Mouse (Mus musculus): ENCODE measurements around the gene Scml4. TPM values are rescaled to one million over a fixed set of nuclear protein-coding genes. Genes with fewer than 3 reads are reported as not detected.

The Scml4 gene
- total RNA-seq, 2 experiments from 2014 or later = 0.33 to 0.47 TPM

DNA sequence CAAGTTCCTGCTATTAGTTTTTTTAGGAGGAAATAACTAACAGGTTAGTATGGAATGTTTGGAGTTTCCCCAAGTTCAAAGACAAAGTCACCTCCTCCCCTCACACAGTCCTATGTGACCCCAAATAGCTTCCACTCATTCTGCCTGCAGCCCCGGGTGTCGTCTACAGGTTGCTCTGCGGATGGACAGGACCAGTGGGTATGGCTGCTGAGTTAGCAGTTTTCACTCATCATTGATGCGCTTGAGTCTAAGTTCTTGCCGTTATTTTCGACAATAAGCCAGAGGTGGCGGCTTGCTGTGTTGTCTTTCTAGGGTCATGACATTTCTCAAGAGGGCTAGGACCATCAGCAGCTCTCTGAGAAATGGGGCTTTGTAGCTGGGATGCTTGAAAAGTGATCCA, 1.3 kb downstream of the Scml4 start:
- ATAC-seq (replicated peaks; ENCODE audit: poor library complexity) = no peak

DNA sequence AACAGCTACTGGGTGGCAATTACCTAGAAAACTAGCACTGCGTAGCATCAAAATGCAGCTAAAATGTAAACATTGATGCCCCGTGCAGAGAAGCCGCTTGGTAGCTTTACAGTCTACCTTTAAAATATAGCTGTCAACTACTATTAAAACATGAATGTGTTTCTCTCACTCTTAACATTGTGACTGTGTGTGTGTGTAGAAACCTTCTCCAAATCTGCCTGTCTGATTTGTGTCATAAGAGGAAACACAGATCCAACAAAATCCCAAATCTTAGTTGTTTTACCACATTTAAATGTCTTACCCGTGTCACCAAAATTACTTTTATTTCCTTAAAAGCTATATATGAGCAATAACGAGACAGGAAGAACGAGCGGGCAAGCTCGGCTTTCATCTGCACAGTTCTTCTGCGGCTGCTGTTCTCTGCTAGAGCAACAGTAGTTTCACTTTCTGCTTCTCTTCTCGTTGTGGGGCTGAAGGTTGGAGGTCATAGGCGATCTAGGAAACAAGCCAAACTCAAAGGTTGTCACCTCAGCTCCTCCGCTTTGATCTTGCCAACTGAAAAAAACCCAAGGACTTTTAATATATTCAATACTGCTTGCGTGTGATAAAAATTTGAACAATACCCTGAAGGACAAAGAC, 2.1 kb downstream of the Scml4 start:
- ATAC-seq (replicated peaks; ENCODE audit: poor library complexity) = peak; percentile 49

DNA sequence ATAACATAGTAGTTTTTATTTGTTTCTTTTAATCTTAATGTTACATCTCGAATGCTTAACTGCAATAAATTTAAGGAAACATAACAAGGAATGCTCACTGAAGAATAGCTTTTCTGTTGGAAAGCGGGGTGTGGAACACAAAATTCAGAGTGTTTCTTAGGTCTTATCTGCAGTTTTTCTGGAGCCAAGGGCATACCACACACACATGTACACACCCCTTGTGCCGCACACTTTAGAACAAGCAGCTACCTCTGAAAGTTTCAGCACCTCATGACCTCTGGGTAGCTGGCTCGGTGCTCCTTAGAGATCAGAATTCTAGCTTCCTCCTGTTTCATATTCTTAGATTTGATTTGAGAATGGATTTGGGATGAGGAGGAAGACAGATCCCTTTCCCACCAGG, 2.6 kb downstream of the Scml4 start:
- ATAC-seq (replicated peaks; ENCODE audit: poor library complexity) = no peak

DNA sequence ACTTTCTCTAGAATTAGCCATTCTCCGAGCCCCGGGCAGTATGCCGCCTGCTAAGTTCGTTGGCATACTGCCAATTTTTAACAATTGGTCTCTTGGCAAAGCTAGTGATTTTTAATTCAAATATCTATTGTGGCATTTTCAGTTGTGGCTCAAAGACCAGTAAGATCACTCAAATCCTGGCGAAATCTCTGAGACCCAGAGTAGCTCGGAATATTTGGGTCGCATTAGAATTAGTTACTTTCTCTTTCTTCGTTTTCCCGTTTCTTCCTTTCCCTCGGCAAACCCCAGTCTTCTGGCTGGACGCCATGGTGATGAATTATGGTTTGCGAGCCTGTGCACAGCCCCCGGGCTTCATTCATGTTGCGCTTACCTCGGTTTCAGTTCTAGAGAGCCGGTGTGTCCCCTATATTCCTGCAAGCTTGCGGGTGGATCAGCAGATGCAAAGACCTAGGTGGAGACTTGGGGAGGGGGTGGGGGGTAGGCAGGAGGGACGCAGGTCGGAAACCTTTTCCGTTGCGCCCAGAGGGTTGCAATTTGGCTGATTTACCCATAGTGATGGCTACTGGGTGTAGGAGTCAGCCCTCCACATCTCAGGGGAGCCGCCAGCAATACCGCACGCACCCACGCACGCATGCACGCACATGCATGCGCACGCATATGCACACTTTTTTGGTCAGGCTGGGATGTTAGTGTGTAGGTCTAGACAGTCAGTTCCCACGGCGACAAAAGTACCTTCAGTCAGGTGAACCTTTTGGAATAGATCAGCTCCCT, 3.6 kb downstream of the Scml4 start:
- ATAC-seq (replicated peaks; ENCODE audit: poor library complexity) = no peak

DNA sequence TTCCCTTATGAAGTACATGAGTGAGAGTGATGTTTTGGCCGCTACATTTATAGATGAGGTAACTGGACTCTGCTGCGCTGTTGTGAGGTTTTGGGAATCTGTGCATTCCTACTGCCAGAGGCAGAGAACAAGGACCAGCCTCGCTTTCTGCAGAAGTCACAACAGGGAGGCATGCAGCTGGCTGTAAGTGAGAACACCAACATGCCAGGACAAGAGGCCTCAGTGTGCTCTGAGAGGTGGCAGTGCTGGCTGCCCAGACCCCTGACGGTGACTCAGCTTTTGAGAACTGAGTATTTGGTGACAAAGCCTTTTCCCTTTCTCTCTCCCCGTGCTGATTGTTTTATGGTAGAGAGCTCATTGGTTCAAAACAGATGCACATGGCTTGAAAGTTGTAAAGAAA, 4.5 kb downstream of the Scml4 start:
- ATAC-seq (replicated peaks; ENCODE audit: poor library complexity) = no peak

DNA sequence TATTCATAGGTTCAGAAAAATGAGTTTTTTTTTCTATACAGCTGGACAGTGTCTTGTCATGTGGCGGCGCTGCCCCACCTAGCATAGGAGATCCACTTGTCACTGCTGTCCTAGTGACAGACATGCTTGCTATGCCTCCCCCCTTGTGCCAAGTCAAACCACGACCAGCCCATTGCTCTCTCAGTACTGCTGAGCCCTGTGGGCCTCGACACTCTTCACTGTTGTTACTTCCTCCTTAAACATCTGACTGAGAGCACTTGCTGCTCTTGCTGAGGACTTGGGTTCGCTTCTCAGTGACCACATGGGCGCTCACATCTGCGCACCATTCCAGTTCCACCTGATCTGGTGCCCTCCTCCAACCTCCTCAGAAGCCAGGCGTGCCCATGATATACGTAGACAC, 8.2 kb downstream of the Scml4 start:
- 0 out of 2 replicates have a peak, but pooled peaks have one; percentile 29 for ATAC-seq (replicated peaks; ENCODE audit: poor library complexity)

DNA sequence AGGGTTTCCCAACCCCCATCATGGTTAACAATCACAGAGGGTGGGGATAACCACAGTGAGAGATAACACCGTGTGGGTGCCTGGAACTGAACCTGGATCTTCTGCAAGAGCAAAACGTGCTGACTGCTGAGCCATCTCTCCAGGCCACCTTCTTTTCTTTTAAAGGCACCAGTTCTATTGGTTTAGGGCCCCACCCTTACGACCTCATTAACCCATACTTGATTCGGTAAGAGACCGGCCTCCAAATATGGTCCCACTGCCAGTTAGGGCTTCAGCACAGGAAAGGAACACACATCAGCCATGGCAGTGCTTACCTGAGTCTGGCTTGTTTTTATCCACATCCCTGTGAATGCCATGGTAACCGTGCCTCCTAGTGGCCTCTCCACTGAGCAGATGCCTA, 9.3 kb downstream of the Scml4 start:
- no peak for ATAC-seq (replicated peaks; ENCODE audit: poor library complexity)

DNA sequence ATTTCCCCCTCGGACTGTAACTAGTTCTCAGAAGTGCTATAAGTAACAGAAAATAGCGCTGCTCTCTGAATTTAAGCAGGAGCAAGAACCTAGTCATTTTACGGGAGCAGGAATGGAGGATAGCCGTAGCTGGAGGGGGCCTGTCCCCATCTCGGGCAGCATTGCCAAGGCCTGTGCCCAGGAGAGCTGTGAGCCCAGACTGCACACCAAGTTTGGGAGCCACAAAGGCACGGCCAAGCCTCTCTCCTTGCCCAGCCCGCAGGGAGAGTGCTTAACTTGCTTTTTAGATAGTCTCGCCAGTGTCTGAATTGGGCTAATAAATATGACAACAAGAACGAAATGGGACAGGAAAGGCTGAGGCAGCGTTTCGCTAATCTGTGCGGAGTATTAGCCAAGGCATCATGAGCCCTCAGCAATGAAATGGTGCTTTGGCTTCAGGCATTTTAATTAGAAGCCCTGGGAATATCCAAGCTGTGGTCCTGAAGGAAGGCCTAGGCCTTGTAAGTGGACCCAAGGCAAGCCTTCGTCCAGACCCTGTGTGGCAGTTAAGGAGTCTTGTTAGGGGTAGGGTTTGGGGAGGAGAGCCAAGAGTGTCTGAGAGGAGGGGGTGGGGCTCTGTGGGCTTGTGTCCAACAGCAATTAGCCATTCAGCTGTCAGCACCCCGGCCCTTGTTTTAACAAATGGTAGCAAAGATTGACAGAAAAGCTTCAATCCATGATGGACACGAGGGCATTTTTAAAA, 12.3 kb downstream of the Scml4 start:
- no peak for ATAC-seq (replicated peaks; ENCODE audit: poor library complexity)

DNA sequence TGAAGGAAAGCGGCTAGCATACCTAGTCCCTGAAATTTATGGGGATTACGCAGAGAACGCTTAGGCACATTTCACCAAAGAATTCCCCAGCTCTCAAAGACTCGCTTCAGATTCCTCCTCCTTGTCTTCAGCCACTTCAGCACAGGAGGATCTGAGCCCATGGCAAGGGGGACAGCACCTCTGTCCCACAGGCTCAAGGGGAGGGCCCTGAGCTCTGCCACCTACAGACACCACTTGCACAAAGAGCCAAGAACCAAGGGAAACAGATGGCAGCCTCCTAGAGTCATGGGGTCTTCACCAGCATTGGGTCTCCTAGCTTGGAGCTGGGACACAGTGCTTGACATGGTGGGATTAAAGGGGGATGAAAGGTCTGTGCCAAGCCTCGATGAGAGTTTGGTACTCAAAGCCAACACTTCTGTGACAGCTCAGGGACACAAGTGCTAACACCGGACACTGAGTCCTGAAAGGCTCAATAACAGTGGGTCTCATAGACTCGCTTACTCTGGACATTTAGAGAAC, 13.0 kb downstream of the Scml4 start:
- ATAC-seq (replicated peaks; ENCODE audit: poor library complexity) = no peak

DNA sequence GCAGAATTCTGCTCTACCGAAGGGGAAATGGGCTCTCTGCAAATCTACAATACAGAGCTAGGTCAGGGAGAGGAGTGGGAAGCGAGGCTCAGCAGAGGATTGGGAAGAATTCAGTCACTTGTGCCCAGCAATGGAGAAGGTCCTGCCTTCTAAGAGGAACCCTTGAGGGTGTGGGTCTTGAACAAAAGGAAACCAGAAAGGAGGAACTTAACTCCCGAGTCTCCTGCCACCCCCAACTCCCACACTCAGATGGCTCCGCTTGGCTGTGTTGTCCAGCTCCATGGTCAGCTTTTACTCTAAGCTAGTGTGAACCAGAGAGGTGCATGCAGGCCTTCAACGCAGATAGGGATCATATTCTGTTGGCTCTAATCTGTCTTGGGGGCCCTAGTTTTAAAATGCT, 16.0 kb downstream of the Scml4 start:
- peak; percentile 82 for ATAC-seq (replicated peaks; ENCODE audit: poor library complexity)

DNA sequence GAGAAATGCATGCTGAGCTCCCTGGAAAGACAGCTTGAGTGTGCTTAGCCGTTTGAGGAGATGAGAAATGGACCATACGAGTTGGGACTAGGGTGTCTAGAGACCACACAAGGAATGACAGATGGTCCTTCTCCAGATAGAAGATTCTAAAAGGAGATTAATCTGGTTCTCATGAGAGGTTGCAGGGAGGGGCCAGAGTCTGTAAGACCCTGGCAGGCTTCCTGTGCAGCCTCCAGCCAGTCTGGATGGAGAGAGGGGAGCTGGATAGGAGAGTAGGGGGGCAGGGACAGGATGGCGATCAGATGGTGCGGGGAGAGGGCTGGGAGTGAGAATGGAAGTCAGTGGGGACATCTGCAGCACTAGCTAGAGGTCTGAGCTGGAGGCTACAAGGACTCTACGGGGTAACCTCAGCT, 19.1 kb downstream of the Scml4 start:
- ATAC-seq (replicated peaks; ENCODE audit: poor library complexity) = no peak

DNA sequence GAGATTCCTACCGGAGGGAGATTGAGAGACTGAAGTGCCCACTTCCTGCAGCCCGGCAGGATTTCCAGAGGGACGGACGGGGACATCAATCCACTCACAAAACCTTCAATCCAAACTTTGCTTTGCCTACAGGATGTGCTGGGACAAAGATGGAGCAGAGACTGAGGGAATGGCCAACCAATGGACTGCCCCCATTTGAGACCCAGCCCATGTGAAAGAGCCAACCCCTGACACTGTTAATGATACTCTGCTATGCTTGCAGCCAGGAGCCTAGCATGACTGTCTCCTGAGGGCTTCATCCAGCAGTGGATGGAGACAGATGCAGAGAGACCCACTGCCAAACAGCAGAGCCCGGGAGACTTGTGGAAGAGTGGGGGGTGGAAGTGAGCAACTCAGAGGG, 19.5 kb downstream of the Scml4 start:
- no peak for ATAC-seq (replicated peaks; ENCODE audit: poor library complexity)

DNA sequence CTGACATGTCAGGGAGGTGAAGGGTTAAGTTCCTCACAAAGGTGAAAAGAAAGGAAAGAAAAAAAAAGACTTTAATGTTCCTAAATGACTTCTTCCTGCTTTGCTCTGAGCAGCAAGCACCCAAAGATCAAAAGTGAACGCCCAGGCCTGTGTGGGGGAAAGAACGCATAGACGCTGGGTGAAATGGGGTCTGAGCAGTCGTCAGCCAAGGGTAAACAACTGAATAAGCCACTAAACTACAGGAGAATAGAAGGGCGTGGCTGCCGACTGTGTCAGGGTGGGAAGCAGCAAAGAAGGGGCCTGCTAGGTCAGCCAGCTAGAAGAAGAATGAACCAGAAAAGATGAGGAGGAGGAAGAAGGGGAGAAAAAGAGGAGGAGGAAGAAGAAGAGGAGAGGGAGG, 26.9 kb downstream of the Scml4 start:
- no peak for ATAC-seq (replicated peaks; ENCODE audit: poor library complexity)

DNA sequence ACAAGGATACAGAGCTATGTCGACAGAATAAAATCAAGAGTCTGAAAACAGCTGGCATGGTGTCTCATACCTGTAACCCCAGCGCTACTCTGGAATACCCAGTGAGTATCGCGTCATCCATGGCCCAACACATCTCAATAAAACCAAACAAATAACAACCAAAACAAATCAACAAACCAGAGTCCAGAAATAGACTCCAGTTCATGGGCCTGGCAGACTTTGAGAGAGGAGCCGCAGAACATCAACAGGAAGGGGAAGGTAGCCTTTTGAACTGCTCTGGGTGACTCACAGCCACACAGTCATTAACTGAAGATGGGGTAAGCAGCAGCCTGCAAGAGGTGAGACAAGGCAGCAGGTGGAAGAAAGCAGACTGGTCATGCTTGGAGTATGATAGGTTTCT, 28.1 kb downstream of the Scml4 start:
- ATAC-seq (replicated peaks; ENCODE audit: poor library complexity) = peak; percentile 64

DNA sequence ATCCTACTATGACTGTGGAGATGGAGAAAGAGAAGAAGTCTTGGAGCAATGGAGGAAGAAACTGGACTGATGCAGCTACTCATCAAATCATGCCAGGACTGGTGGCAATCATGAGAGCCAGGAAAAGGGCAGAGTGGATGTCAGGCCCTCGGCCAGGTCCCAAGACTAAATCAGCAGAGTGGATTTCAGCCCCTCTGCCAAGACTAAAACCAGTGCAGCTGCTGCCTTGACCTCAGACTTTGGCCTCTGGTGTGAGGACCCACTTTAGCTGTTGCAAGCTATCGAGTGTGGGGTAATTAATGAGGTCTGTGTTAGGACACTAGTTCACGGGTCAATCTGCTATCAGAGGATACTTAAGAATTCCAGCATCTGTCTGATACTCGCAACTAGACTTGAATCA, 30.2 kb downstream of the Scml4 start:
- ATAC-seq (replicated peaks; ENCODE audit: poor library complexity) = no peak

DNA sequence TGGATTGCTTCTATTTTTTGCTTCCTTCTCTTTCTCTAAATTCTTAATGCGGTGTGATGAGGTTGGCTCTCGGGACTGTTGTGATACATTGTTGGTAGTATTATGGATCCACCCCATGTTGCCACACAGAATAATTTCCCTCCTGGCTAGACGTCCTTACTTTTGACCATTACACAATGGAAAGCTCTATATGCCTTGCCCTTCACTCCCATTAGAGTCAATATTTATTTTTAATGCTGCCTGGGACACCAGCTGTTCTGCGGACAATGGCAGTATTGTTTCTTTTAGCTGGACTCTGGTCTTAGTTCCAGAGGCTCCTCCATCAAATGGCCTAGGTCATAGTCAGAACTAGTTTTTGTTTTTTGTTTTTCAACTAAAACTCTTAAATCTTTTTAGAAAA, 32.1 kb downstream of the Scml4 start:
- ATAC-seq (replicated peaks; ENCODE audit: poor library complexity) = no peak

DNA sequence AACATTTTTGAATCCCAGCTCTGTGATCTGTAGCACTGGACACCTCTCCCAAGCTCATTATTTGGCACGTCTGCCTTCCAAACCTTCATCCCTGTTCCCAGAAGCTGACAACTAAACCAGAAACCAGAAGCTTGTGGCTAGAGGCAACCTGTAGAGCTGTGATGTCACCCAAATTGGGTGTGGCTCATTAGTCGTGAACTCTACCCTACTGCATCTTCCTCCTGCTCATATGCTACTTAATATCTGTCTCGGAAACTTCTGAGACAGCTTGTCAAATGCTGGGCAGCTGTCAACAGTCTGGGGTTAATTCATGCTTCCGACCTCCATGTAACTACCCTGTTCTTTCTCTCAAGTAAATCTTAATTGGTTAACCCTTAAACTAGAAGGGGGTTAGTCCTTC, 32.8 kb downstream of the Scml4 start:
- ATAC-seq (replicated peaks; ENCODE audit: poor library complexity) = no peak

DNA sequence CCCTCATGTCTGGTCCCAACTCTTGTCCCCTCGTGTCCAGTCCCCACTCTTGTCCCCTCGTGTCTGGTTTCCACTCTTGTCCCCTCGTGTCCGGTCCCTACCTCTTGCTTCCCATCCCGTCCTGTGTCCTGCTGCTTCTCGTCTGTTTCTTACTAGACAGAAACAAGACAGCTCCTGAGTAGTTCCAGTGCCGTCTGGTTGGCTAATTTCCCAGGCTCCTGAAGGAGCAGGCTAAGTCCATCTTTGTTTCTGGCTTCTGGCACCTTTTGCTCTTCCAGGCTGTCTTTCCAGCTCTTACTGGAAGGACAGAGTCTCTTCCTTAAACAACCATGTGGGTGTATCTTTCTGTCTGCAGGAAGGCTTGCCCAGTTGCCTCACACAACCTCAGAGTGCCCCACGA, 33.7 kb downstream of the Scml4 start:
- no peak for ATAC-seq (replicated peaks; ENCODE audit: poor library complexity)

DNA sequence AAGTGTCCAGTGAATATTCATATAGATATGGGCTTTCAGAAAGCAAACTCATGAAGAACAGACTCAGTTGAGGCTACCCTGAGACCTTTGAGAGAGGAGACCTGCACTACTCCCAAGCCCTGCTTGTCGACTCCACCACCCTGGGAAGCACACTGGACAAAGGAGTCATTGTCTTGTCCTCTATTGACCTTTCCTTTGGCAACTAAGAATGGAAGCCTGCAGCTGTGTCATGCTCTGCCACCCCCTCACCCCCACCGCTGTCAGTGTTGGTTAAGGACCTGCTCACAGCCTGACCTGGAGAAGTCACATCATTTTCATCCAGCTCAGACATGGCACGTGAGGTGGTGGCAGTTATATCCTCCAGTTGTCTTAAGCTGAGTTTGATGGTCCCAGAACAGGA, 34.1 kb downstream of the Scml4 start:
- ATAC-seq (replicated peaks; ENCODE audit: poor library complexity) = no peak

DNA sequence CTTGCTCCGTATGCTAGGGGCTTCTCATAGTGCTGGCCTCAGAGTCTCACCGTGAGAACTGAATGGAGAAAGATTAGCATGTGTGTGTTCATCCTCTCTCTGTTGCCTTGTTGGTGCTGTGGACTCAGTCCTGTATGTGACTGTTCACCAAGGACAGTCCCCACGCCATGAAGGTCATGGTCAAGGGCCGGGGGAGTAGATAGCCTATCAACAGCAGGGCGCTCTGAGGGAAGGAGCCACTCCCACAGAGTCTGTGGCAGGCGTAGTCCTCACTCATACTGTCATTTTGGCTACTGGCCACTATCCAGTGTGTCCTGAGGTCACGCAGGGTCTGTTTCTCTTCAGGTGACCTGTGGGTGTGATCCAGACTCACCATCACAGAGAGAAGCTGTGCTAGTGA, 34.5 kb downstream of the Scml4 start:
- ATAC-seq (replicated peaks; ENCODE audit: poor library complexity) = no peak

DNA sequence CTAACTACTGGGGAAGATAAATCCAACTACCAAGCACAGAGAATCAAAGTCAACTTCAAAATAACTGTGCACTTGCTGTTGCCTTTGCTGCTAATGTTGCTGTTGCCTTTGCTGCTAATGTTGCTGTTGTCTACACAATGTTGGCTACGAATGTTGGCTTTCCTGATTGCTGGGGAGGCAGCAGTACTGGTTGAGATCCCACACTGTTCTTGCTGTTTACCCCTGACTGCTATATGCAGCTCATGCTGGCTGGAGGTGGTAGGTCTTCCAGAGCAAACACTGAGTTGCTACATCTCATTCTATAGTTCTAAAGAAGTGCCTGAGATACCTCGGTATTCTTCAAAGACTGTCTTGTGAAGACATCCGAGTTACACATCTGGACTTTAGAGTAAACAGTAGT, 36.5 kb downstream of the Scml4 start:
- no peak for ATAC-seq (replicated peaks; ENCODE audit: poor library complexity)

DNA sequence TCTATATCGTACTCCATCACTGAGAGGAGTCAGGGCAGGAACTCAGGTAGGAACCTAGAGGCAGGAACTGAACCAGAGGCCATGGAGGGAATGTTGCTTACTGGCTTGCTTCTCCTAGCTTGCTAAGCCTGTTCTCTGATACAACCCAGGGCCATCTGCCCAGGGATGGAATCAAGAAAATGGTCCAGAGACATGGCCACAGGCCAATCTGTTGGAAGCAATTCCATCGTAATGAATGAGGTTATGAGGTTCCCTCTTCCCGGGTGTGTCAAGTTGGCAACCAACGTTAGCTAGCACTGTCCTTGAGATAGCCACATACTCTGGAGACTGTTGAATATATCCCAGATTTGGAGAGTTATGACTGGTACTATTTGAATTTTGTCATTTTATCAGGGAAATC, 37.0 kb downstream of the Scml4 start:
- no peak for ATAC-seq (replicated peaks; ENCODE audit: poor library complexity)
